Mouse (Mus musculus) left cerebral cortex, postnatal 25 days (tissue): ENCODE results near the gene Sertad3. TPM values are rescaled to one million over a fixed set of nuclear protein-coding genes. Genes with fewer than 3 reads are reported as not detected.
A peak's percentile ranks its signal among the peaks of the same experiment; 100 is the strongest.

ENCODE experiments used
- DNase-seq, 2 experiments: peaks; one replicate each; pipeline ENCODE4 v3.0.0; 2022; ENCODE audit warnings: low spot score in 2 of 2, mixed read lengths in 1 of 2
- intact Hi-C: fragments of 180-260 bp; cut with DNase I; formaldehyde crosslinking; loops from one replicate; pipeline ENCODE4 v1.15.1; 2025
- total RNA-seq, 2 experiments: library from RNA; stranded (reverse); gene quantifications; 2 replicates each; pipeline ENCODE4 v1.2.3; 2021

Sertad3 gene
- total RNA-seq, 2 experiments from 2014 or later, result 2.8 to 4.6 TPM

DNA sequence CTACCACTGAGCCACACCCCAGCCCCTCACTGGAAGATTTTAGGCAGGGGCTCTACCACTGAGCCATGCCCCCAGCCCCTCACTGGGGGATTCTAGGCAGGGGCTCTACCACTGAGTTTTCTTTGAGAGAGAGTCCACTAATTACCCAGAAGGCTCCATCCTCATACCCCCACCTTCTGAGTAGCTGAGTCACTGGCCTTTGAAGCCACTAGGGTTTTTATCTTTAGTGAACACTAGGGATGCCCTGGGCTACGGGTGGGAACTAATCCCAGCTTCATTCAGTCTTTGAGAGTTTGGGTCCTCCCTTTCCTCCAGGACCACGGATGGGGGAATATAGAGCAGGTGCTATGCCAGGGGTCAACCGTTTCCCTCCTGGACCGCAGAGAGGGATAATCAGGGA lies 15.0 kb upstream of the Sertad3 start:
- intact Hi-C loops, result no loop called here
- no peak for DNase-seq

DNA sequence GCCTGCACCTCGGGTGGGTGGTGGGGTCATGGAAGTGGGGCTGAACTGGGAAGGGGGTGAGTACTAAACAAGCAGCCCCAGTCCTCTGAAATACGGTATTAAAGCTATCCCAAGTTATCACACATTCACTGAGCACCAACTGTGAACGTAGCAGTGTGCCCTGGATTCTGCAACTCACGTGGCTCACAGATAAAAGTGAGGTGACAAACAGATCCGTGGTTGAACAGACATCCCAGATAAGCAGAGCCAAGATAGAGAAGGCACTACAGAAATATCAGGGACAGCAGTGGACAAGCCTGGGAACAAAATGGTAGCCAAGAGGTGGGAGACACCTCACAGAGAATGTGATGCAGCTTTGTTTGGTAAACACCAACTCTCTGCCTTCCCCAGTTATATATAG lies 13.9 kb upstream of the Sertad3 start:
- no peak for DNase-seq
- intact Hi-C loops, result no loop called here

DNA sequence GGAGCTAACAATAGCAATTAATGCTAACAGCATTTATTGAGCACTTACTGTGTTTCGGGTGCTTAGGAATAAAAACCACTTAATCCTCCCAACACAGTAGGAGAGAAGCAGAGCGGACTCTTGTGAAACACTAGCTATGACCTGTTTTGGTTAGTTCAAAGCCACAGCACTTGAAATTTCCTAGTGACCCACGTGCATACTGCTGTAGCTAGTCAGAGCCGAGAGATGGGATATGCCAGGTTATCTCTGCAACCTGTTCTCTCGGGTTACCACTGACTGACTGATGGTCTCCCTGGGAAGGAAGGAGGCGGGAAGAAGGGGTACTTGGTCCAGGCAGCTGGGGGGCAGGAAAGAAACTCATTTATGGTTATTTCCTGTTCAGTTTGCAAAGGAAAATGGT lies 13.1 kb upstream of the Sertad3 start:
- DNase-seq, result no peak
- intact Hi-C loops, result no loop called here

DNA sequence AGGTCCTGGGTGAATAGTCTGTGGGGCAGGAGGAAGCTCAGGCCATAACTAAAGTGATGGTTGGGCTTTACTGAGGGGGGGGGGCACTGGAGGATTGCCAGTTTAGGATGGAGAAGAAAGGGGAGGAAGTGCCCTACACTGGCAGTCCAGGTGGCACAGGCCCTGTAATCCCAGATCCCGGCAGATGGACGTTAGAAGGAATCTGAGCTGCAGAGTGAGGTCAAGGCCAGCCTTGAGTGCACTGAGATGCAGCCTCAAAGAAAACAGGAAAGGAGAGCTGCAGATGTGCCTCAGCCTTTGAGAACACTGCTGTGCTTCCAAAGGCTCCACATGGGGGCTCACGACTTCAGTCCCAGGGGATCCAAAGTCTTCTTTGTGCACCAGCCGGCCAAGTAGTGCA lies 5.9 kb upstream of the Sertad3 start:
- DNase-seq, result no peak
- intact Hi-C loops, result no loop called here

DNA sequence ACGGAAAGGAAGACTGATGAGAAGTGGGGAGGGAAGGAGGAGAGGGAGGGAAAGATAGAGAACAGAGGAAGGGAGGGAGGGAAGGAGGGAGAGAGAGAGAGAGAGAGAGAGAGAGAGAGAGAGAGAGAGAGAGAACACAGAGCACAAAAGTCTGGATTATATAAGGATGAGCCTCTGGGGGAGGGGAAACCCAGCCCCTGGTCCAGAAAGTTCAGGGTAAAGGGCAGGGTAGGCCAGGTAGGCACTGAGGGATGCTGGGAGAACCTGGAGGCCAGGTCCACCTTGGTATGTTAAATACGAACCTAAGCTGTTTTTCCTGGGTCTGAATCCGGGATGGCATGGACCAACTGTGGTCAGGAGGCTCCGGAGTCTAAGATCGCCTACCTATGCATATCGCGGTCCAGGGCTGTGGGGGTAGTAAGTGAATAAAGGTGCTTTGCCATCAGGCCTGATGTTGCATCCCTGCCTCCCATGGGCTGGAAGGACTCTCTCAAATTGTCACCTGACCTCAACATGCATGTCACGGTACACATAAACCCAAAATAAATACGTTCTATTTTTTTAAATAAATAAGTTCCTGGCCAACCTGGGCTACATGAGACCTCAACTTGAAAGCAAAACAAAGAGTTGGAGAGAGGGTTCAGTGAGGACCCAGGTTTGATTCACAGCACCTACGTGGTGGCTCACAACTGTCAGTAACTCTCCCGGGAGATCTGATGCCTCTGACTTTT lies 2.0 kb upstream of the Sertad3 start:
- intact Hi-C loops, result no loop called here
- DNase-seq, result no peak

DNA sequence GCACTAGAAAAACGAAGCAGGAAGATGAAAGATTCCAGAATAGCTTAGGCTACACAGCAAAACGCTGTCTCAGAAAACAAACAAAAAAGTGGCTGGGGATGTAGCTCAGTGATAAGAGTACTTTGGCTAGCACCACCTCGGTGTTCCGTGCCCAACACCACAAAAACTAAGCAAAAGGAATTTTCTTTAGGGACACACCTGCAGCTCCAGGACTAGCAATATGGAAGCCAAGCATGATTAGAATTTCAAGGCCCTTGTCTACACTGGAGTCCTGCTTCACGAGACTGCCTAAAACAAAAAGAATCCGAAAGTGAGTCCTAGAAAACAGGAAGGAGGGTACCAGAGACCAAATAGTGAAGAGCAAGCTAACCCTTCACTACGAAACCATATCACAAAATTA lies 972 bp upstream of the Sertad3 start:
- intact Hi-C loops, result no loop called here
- no peak for DNase-seq

DNA sequence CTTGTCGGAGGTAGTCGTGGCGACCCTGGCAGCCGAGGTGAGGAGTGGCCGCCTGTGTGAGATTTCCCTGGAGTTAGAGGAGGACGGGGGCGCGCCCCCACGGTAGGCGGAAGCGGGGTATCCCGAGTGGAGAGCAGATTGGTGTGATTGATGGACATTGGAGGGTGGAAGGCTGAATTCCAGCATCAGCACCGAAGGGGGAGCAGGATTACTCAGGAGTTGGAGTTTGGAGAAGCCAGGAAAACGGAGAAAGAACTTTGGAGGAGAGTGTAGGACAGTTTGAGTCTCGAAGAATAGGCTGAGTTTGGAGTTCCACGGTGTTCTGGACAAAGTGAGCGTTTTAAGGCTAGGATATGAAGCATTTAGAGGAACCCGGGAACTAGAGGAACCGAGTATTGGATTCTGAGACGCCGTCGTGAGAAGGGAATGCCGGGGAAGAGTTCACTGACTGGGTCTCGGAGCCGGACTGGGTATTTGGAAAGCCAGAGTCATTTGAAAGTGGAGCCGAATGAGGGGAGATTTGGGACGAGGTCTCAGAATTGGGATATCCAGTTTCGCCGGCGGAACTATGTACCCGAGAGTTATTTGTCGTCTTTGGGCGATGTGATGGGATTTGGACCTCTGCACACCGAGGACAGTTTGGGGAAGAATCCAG lies 394 bp downstream of the Sertad3 start:
- DNase-seq, result no peak
- intact Hi-C loops, result no loop called here

DNA sequence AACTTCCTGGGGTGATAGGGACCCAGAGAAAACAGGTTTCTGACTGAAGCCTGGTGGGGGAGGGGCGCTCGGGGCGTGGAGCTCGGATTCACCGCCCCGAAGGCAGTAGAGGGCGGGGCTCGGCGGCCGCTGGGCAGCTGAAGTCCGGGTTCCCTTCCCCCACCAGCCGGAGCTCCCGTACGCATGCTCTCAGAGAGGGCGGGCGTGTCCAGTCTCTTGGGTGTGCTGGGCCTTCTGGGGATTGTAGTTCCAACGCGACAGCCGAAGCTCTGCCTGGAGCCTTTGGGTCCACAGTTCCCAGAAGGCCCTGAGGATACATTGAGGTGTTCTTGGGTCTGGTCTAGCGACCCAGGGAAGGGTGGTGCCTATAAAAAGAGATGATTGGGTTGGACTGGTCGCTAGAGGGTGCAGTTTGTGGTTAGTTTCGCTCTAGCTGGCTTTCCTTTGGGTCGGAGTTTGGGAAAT lies 954 bp downstream of the Sertad3 start:
- intact Hi-C loops, result no loop called here
- DNase-seq, result peak; percentile 96 to 99

DNA sequence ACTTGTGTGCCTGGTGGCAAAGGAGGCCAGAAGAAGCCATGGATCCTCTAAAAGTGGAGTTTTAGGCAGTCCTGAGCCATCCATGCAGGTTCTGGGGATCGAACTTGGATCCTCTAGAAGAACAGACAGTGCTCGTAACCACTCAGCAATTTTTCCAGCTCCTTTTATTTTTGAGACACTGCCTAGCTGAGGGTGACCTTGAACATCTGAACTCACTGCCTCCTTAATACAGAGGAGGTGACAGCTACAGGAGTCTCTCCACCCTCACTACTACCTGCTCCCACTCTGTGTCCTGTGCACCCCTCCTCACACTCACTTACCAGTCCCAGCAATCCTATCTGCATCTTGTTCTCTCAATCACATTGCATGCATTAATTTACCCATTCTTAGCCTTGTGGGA lies 2.0 kb downstream of the Sertad3 start:
- DNase-seq, result no peak
- intact Hi-C loops, result no loop called here

DNA sequence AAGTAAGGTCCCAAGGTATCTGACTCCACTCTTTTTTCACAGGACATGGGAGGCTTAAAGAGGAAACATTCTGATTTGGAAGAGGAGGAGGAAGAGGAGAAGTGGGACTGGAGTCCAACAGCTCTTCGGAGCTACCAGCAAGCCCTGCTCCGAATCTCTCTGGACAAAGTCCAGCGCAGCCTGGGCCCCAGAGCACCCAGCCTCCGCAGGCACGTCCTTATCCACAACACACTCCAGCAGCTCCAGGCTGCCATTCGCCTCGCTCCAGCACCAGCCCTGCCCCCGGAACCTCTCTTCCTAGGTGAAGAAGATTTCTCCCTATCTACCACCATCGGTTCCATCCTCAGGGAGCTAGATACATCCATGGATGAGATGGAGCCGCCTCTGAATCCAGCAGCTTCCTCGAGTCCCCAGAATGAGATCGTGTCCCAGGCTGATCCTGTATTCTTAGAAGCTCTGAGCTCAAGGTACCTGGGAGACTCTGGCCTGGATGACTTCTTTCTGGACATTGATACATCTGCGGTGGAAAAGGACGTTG lies 2.6 kb downstream of the Sertad3 start:
- intact Hi-C loops, result no loop called here
- DNase-seq, result no peak

DNA sequence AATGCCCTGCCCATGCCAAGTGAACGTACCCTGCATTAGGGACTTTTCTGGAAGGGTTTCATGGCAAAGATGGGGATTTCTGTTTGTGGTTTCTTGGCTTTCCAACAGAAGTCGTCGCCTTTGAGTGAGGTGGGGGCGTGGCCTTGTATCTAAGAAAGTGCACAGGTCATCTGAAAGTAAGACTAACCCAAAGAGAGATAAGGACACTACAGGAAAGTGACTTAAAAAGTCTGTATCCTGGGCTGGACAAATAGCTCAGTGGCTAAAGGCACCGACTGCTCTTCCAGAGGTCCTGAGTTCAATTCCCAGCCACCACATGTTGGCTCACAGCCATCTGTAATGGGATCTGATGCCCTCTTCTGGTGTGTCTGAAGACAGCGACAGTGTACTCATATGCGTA lies 5.0 kb downstream of the Sertad3 start:
- intact Hi-C loops, result no loop called here
- no peak for DNase-seq

DNA sequence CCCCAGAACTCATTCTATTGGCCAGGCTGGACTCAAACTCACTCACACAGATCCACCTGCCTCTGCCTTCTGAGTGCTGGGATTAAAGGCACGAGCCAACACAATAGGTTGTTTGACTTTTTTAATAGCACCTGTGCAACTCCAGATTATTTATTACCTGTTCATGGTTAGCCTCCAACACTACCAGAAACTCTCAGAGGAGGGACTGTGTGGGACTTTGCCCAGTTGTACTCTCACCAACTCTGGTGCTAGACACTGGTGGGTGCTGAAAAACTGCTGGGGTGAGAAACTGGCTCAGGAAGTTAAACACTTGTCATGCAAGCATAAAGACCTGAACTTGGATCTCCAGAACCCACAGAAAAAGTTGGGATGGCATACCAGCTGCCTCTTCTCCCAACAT lies 6.2 kb downstream of the Sertad3 start:
- DNase-seq, result no peak
- intact Hi-C loops, result no loop called here

DNA sequence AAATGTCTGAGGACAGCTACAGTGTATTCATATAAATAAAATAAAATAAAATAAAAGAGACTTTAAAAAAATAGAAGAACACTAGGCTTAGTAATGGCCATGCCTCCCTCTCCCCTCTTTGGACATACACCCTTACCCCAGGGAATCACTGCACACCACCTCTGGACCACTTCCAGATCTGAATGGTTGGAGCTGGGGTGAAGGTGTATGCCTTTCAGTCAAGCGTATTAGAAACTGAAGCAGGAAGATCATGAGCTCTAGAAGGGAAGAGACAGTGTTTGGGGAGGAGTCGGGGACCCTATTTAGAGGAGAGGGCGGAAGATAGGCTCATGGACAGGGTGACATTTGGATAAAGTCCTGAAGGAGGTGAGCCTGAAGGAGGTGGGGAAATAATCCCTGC lies 6.9 kb downstream of the Sertad3 start:
- DNase-seq, result no peak
- intact Hi-C loops, result no loop called here

DNA sequence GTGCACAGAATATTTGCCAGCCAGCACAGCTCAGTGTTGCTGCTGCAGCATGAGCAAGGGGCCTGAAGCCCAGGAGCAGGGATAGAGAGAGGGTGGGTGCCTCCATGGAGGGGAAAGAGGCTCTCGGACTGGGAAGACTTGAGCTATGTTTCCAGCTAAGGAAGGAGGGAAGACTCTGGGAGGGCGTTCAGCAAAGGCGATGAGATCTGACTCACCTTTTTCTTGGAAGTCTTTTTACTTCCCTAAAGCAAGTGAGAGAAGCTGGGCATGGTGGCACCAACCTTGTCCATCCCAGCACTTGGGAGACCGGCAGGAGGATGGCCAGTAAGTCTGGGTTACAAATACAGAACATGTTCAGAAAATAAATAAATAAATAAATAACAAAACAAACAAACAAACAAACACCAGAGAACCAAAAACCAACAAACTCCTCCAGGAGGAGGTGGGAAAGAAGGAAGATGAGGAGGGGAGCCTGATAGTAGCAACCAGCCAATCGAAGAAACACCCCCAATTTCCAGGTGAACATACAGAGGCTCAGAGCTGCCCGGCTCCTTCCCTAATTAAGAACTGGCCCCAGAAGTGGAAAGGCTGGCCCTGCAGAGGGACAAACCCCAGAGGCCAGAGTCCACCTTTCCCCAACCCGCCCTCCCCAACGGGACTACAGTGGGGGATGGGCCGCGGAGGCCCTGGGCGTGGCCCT lies 7.5 kb downstream of the Sertad3 start:
- intact Hi-C loops, result no loop called here

DNA sequence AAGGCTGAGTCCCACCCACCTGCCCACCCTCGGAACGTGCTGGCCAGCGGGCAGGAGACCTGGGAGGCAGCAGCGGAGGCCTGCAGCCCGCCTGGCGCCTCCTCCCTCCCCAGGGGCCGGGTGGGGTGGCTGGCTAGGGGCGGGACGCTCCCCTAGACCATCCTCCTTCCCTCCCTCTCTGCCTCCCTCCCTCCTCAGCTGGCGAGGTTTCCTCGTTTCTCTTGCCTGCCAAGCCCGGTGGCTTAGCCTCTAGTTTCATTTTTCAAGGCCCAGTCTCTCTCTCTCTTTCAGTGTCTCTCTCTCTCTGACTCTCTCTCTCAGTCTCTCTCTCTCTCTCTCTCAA lies 8.0 kb downstream of the Sertad3 start:
- intact Hi-C loops, result no loop called here
- DNase-seq, result peak; percentile 57 to 78

More for the DNA sequence above, 7.5 kb downstream of the Sertad3 start:
- no peak for DNase-seq

DNA sequence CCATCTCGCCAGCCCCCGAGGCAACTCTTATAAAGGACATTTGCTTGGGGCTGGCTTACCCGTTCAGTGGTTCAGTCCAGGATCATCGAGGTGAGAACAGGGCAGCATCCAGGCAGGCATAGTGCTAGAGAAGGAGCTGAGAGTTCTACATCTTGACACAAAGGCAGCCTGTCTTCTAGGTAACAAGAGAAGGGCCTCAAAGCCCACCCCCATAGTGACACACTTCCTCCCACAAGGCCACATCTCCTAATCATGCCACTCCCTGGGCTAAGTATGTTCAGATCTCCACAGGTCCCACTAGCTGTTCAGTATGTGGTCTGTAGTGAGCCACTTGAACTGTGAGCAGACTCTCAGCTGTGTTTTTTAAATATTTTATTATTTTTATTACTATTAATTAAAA lies 10.3 kb downstream of the Sertad3 start:
- intact Hi-C loops, result no loop called here
- DNase-seq, result no peak

DNA sequence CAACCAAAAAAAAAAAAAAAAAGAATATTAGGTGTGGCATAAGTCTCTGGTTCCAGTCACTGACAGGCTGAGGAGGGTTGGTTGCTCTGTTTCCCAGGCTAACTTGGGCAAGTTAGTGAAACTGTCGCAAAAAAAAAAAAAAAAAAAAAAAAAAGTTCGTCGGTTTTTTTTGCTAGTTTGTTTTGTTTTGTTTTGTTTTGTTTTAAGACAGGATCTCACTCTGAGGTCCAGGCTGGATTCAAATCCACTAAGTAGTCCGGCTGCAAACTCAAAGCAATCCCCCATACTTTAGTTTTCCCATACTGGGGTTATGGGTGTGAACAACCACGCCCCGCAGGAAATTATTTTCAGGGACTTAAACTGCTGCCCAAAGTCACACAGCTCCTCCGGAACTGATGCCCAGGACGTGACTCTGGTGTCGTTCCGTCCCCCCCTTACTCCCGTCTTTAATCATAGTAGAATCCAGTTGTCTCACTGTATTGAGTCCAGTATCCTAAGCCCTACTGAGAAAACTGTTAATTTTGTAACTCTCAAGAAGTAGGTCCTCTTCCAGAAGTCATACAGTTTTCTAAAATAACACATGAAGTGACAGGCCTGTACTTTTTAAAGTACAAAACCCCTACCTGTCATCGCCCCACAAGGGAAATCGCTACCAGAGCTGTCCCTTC lies 12.7 kb downstream of the Sertad3 start:
- intact Hi-C loops, result loop anchor here (2.0 to 5.0 kb wide), 2 partner anchors 37 to 149 kb away; partner anchors contain the start of gene Ltbp4
- no peak for DNase-seq

DNA sequence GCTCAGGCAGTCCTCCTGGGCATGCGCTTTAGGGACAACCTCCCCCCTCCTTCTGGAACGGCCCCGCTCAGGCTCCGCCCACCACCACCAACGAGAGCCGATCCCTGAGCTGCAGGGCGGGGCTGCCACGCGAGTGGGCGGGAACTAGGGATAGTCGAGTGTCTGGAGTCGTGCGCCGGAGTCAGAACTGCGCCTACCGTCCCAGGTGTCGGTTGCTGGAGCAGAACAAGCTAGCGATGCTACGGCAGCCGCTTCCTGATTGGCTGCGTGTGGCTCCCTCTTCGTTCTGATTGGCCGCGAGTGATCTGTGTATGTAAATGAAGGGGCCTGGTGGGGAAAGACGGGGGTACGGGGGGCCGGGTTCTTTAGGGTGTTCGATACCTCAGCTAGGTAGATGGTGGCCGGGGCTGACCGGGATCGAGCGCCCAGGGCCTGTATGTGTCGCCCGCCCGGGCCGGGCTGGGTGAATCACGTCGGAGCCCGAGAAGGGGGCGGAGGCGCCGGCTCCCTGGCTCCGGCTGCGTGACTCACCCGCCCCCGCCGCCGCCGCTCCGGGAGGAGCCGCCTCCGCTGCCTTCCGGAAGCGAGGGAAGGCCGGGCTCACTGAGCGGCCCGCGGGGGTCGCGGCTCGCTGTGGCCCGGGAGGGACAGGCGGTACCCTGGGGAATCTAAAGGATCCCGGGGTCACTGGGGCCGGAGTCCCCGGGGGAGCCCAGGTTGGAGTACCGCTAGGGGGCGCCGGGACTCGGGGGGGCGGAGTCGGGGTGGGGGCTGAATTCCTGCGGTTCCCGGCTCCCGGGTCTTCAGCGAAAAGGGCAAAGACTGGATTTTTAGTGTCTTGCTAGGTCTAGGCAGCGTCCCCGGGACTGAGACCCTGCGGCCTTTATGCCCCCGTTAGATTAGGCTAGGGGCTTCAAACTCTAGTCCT lies 13.5 kb downstream of the Sertad3 start, which contains the start of gene Sertad1:
Sertad1 (plus strand) TSS at position 141 of the 928 bp plus-strand sequence.
- peak; percentile 99 to 100 for DNase-seq
- intact Hi-C loops, result loop anchor here (2.0 to 5.0 kb wide), 2 partner anchors 38 to 150 kb away; partner anchors contain the start of gene Ltbp4
